Mouse (Mus musculus): ENCODE results near the gene Rnf126. TPM values are rescaled to one million over a fixed set of nuclear protein-coding genes. Genes with fewer than 3 reads are reported as not detected.

The Rnf126 gene
- polyA plus RNA-seq (2014; fragmentation: Nextera tagmentation; extraction: Ambion mirVana), result 77.5 and 78.9 TPM in 2 replicates

DNA sequence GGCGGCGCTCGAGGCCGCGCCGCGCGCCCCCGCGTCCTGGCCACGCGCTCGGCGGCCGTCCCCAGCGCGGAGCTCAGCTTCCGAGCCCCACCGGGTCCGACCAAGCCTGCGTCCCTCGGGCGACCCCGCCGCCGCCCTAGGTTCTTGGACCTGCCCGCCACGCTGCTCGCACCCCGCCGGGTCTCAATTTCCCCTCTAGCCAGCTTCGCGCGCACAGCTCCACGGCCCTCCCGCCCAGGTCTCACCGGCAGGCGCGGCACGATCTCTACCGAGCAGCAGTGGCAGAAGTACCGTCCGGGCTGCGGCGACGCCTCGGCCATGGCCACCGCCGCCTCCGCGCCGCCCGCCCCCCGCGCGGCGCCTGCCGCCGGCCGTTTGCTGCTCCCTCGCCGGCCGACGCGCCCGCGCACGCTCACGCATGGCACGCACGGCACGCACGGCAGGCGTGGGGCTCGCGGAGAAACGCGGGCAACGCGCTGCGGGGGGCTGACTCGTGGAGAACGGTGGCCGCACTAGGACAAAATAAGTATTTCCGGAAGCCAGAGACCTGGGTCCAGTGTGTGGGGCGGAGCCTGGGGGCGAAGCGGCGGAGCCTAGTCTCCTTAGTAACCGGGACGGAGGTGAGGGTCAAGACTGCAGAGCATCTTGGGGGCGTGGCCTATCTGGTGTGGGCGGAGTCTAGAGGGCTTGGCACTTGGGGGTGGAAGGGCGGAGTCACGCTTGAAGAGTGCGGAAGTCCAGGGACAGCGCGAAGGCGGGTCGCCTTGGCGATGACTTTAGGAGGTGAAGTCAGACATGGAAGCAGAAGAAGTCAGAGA is at the start of gene Rnf126:
Gene Rnf126, minus strand, starts transcription at position 445 of the 818 bp plus-strand sequence.
- peaks cover 8% of the 10 kb centered on the region for H3K36me3 ChIP-seq (ENCODE audit: control insufficient read depth, insufficient read depth, low read length)
- peak within 1 kb of the TSS; percentile 90 for H3K4me2 ChIP-seq (ENCODE audit: low read depth, low read length)
- peak within 1 kb of the TSS; percentile 94 for H3K4me3 ChIP-seq (ENCODE audit: low read depth, low read length)
- no peaks in the 10 kb centered on the region for H3K9me3 ChIP-seq (ENCODE audit: control insufficient read depth, low read length)
- peak within 1 kb of the TSS; percentile 97 for H3K9ac ChIP-seq (ENCODE audit: low read depth, low read length)
- ATAC-seq (ENCODE audit: low read depth) (peak; percentile 92), DNase-seq (ENCODE audit: low spot score) (peak; percentile 99)
- H3K4me1 ChIP-seq (ENCODE audit: control insufficient read depth, insufficient read depth, low read length), result peaks cover 20% of the 10 kb centered on the region
- H3K27me3 ChIP-seq (replicated peaks; ENCODE audit: control insufficient read depth, insufficient read depth, low read length), result no peaks in the 10 kb centered on the region
- H3K27ac ChIP-seq (replicated peaks; ENCODE audit: low read depth, low read length), result peak within 1 kb of the TSS; percentile 93
- WGBS, result 0% methylated on average over 38 of the region's 101 CpGs

GRCm38 (mm10) chr10:79815671-79816494 is 49.1 kb upstream of the Rnf126 start:
- Histone ChIP-seq H3K4me3 (ENCODE audit: low read depth, low read length) (no peak overlapping the region), H3K9ac (ENCODE audit: low read depth, low read length) (no peak overlapping the region), H3K9me3 (ENCODE audit: control insufficient read depth, low read length) (no peaks in the 10 kb centered on the region), H3K4me2 (ENCODE audit: low read depth, low read length) (no peak overlapping the region), H3K4me1 (ENCODE audit: control insufficient read depth, insufficient read depth, low read length) (no peaks in the 10 kb centered on the region), H3K27ac (replicated peaks; ENCODE audit: low read depth, low read length) (no peak overlapping the region), H3K36me3 (ENCODE audit: control insufficient read depth, insufficient read depth, low read length) (peaks cover 61% of the 10 kb centered on the region), H3K27me3 (replicated peaks; ENCODE audit: control insufficient read depth, insufficient read depth, low read length) (no peaks in the 10 kb centered on the region)
- ATAC-seq (ENCODE audit: low read depth) (no peak), DNase-seq (ENCODE audit: low spot score) (no peak)
- WGBS, result 89% methylated on average over 12 of the region's 12 CpGs

DNA sequence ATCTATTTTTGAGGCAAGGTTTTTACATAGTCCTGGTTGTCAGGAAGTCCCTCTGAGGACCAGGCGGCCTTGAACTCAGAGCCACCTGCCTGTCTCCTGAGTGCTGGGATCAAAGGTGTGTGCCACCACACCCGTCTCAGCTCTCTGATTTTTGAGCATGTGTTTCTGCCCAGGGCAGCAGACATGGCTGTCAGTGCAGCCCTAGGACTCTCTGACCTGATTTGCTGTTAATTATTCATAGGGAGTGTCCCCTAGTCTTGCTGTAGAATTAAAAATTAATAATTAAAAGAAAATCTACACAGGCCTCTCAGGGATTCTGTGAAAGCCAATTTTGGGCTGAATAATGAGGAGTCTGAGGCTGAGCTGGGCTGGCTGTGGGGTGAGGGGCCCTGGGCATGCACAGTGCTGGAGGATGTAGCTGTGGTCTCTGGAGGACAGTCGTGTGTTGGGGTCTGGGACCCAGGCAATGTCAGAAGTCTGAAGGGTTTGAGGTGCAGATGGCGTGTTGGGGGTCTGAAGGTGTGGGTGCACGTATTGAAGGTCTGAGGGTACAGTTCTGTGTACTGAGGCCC is 47.6 kb upstream of the Rnf126 start:
- DNase-seq (ENCODE audit: low spot score) (no peak), ATAC-seq (ENCODE audit: low read depth) (no peak)
- no peaks in the 10 kb centered on the region for H3K4me1 ChIP-seq (ENCODE audit: control insufficient read depth, insufficient read depth, low read length)
- no peak overlapping the region for H3K4me2 ChIP-seq (ENCODE audit: low read depth, low read length)
- H3K9me3 ChIP-seq (ENCODE audit: control insufficient read depth, low read length), result no peaks in the 10 kb centered on the region
- H3K36me3 ChIP-seq (ENCODE audit: control insufficient read depth, insufficient read depth, low read length), result peaks cover 61% of the 10 kb centered on the region
- H3K4me3 ChIP-seq (ENCODE audit: low read depth, low read length), result no peak overlapping the region
- no peak overlapping the region for H3K27ac ChIP-seq (replicated peaks; ENCODE audit: low read depth, low read length)
- WGBS, result 84% methylated on average over 5 of the region's 5 CpGs
- no peaks in the 10 kb centered on the region for H3K27me3 ChIP-seq (replicated peaks; ENCODE audit: control insufficient read depth, insufficient read depth, low read length)
- no peak overlapping the region for H3K9ac ChIP-seq (ENCODE audit: low read depth, low read length)

GRCm38 (mm10) chr10:79811736-79812637 is 45.2 kb upstream of the Rnf126 start:
- Histone ChIP-seq H3K27me3 (replicated peaks; ENCODE audit: control insufficient read depth, insufficient read depth, low read length) (no peaks in the 10 kb centered on the region), H3K4me3 (ENCODE audit: low read depth, low read length) (no peak overlapping the region), H3K36me3 (ENCODE audit: control insufficient read depth, insufficient read depth, low read length) (peaks cover 71% of the 10 kb centered on the region), H3K4me2 (ENCODE audit: low read depth, low read length) (no peak overlapping the region), H3K27ac (replicated peaks; ENCODE audit: low read depth, low read length) (no peak overlapping the region), H3K4me1 (ENCODE audit: control insufficient read depth, insufficient read depth, low read length) (no peaks in the 10 kb centered on the region), H3K9ac (ENCODE audit: low read depth, low read length) (no peak overlapping the region), H3K9me3 (ENCODE audit: control insufficient read depth, low read length) (no peaks in the 10 kb centered on the region)
- peak; percentile 48 for ATAC-seq (ENCODE audit: low read depth)
- 34% methylated on average over 15 of the region's 15 CpGs for WGBS
- peak; percentile 59 for DNase-seq (ENCODE audit: low spot score)

GRCm38 (mm10) chr10:79808728-79809127 is 42.0 kb upstream of the Rnf126 start:
- no peak overlapping the region for H3K4me2 ChIP-seq (ENCODE audit: low read depth, low read length)
- ATAC-seq (ENCODE audit: low read depth) (no peak), DNase-seq (ENCODE audit: low spot score) (no peak)
- H3K9ac ChIP-seq (ENCODE audit: low read depth, low read length), result no peak overlapping the region
- peaks cover 49% of the 10 kb centered on the region for H3K36me3 ChIP-seq (ENCODE audit: control insufficient read depth, insufficient read depth, low read length)
- H3K27ac ChIP-seq (replicated peaks; ENCODE audit: low read depth, low read length), result no peak overlapping the region
- H3K4me3 ChIP-seq (ENCODE audit: low read depth, low read length), result no peak overlapping the region
- peaks cover 3% of the 10 kb centered on the region; the same call in 1 of the 2 replicates for H3K4me1 ChIP-seq (ENCODE audit: control insufficient read depth, insufficient read depth, low read length)
- WGBS, result 87% methylated on average over 11 of the region's 11 CpGs
- no peaks in the 10 kb centered on the region for H3K27me3 ChIP-seq (replicated peaks; ENCODE audit: control insufficient read depth, insufficient read depth, low read length)
- no peaks in the 10 kb centered on the region for H3K9me3 ChIP-seq (ENCODE audit: control insufficient read depth, low read length)

DNA sequence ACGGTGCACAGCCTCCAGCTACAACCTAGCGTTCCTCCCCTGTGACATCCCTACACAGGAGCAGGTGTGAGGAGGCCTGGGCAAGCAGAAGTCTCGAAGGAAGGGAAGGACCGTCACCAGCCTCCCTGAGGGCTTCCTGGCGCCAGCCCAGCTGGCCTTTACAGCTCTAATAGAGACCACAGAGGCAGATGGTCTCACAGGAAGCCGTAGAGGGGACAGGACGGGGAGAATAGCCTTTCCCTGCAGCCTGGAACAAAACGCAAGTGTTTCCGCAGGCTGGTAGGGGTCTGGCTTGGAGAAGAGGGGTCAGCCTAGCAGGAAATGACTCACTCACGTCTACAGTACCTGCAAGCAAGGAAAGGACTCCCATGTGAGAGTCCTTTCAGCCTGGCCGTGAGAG is 41.1 kb upstream of the Rnf126 start:
- peak; percentile 60 for DNase-seq (ENCODE audit: low spot score)
- H3K27me3 ChIP-seq (replicated peaks; ENCODE audit: control insufficient read depth, insufficient read depth, low read length), result no peaks in the 10 kb centered on the region
- no peak overlapping the region for H3K4me2 ChIP-seq (ENCODE audit: low read depth, low read length)
- H3K36me3 ChIP-seq (ENCODE audit: control insufficient read depth, insufficient read depth, low read length), result peaks cover 48% of the 10 kb centered on the region
- ATAC-seq (ENCODE audit: low read depth), result no peak
- H3K9me3 ChIP-seq (ENCODE audit: control insufficient read depth, low read length), result no peaks in the 10 kb centered on the region
- 0 out of 2 replicates have a peak overlapping the region, but pooled peaks have one; percentile 13 for H3K27ac ChIP-seq (replicated peaks; ENCODE audit: low read depth, low read length)
- no peak overlapping the region for H3K4me3 ChIP-seq (ENCODE audit: low read depth, low read length)
- WGBS, result 42% methylated on average over 11 of the region's 11 CpGs
- no peak overlapping the region for H3K9ac ChIP-seq (ENCODE audit: low read depth, low read length)
- peaks cover 12% of the 10 kb centered on the region for H3K4me1 ChIP-seq (ENCODE audit: control insufficient read depth, insufficient read depth, low read length)

- H3K9me3 ChIP-seq (ENCODE audit: control insufficient read depth, low read length), result no peaks in the 10 kb centered on the region
- H3K27me3 ChIP-seq (replicated peaks; ENCODE audit: control insufficient read depth, insufficient read depth, low read length), result no peaks in the 10 kb centered on the region
- H3K27ac ChIP-seq (replicated peaks; ENCODE audit: low read depth, low read length), result no peak overlapping the region
- peaks cover 19% of the 10 kb centered on the region for H3K4me1 ChIP-seq (ENCODE audit: control insufficient read depth, insufficient read depth, low read length)
- WGBS, result 77% methylated on average over 10 of the region's 10 CpGs
- H3K9ac ChIP-seq (ENCODE audit: low read depth, low read length), result no peak overlapping the region
- no peak overlapping the region for H3K4me2 ChIP-seq (ENCODE audit: low read depth, low read length)
- ATAC-seq (ENCODE audit: low read depth) (no peak), DNase-seq (ENCODE audit: low spot score) (no peak)
- H3K4me3 ChIP-seq (ENCODE audit: low read depth, low read length), result no peak overlapping the region
- H3K36me3 ChIP-seq (ENCODE audit: control insufficient read depth, insufficient read depth, low read length), result peaks cover 42% of the 10 kb centered on the region
Observed at GRCm38 (mm10) chr10:79806972-79807371, 40.2 kb upstream of the Rnf126 start.

GRCm38 (mm10) chr10:79806331-79806730 is 39.6 kb upstream of the Rnf126 start:
- Histone ChIP-seq H3K9me3 (ENCODE audit: control insufficient read depth, low read length) (no peaks in the 10 kb centered on the region), H3K4me3 (ENCODE audit: low read depth, low read length) (no peak overlapping the region), H3K9ac (ENCODE audit: low read depth, low read length) (no peak overlapping the region), H3K27me3 (replicated peaks; ENCODE audit: control insufficient read depth, insufficient read depth, low read length) (no peaks in the 10 kb centered on the region), H3K36me3 (ENCODE audit: control insufficient read depth, insufficient read depth, low read length) (peaks cover 38% of the 10 kb centered on the region), H3K4me1 (ENCODE audit: control insufficient read depth, insufficient read depth, low read length) (peaks cover 19% of the 10 kb centered on the region), H3K4me2 (ENCODE audit: low read depth, low read length) (no peak overlapping the region), H3K27ac (replicated peaks; ENCODE audit: low read depth, low read length) (no peak overlapping the region)
- 85% methylated on average over 9 of the region's 9 CpGs for WGBS
- ATAC-seq (ENCODE audit: low read depth) (no peak), DNase-seq (ENCODE audit: low spot score) (no peak)
